Mouse (Mus musculus) liver, embryonic 13.5 days (tissue): ENCODE data around the gene Chodl. TPM values are rescaled to one million over a fixed set of nuclear protein-coding genes. Genes with fewer than 3 reads are reported as not detected.

ENCODE experiments used
- polyA plus RNA-seq: library from polyadenylated mRNA; unstranded; fragments of >200 nt; fragmentation: Nextera tagmentation; extraction: Ambion mirVana; gene quantifications from 2 replicates; pipeline ENCODE4 v1.2.1, GENCODE M21; 2015

Gene Chodl
- polyA plus RNA-seq, 1 experiment from 2014 or later, result 0.58 TPM

Other genes starting within 250 kb of the Chodl start
- gene Tmprss15, start 160.1 kb downstream of the Chodl start, polyA plus RNA-seq, result not detected in 2 replicates